Mouse (Mus musculus): Measurements from ENCODE around the gene Gm11034. TPM values are rescaled to one million over a fixed set of nuclear protein-coding genes. Genes with fewer than 3 reads are reported as not detected.

Gene Gm11034
- polyA plus RNA-seq, 1 experiment from 2014 or later = not detected

- 80% methylated on average over 2 of the region's 2 CpGs for WGBS
- no peaks in the 10 kb centered on the region for H3K27me3 ChIP-seq (ENCODE audit: insufficient read depth, low read length)
- H3K4me3 ChIP-seq (ENCODE audit: low read length) = no peak overlapping the region
- no peaks in the 10 kb centered on the region for H3K9me3 ChIP-seq (ENCODE audit: low read length)
- ATAC-seq (ENCODE audit: low FRiP score, low TSS enrichment) = no peak
- H3K36me3 ChIP-seq (ENCODE audit: insufficient read depth, low read length) = no peaks in the 10 kb centered on the region
- no peak overlapping the region for H3K27ac ChIP-seq (ENCODE audit: low read length)
- H3K4me2 ChIP-seq (replicated peaks; ENCODE audit: low read depth, low read length) = no peak overlapping the region
- no peak overlapping the region for H3K9ac ChIP-seq (replicated peaks; ENCODE audit: low read length)
- H3K4me1 ChIP-seq (ENCODE audit: insufficient read depth, low read length) = no peaks in the 10 kb centered on the region
These were observed 25.6 kb downstream of the Gm11034 start for GRCm38 (mm10) chr8:72187793-72188331.

DNA sequence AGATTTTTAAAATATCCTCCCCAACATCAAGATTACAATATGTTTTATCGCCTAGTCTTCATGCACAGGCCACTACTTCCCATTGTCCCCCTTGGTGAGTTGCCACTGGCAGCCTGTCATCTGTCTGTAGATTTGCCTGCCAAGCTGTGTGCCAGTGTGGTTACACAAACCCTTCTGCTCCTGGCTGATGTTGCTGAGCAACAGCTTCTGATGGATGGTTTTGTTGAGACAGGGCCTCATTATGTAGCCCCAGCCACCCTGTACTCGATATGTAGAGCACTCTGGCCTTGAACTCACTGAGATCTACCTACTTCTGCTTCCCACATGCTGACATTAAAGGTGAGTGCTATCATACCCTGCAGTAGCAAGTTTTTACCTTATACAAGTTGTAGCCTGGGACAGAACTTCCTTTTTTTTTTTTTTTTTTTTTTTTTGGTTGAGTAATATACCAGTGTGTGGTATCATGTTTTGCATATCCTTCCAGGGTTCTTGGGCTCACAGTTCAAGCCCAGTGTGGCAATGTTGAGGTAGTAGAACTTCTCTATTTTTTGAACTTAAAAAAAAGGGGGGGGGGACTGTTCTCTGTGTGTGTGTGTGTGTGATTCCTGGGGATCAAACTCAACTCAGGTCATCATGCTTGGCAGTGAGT is 29.8 kb downstream of the Gm11034 start:
- ATAC-seq (ENCODE audit: low FRiP score, low TSS enrichment) = no peak
- Histone ChIP-seq H3K27me3 (ENCODE audit: insufficient read depth, low read length) (no peaks in the 10 kb centered on the region), H3K4me2 (replicated peaks; ENCODE audit: low read depth, low read length) (no peak overlapping the region), H3K9ac (replicated peaks; ENCODE audit: low read length) (no peak overlapping the region), H3K4me3 (ENCODE audit: low read length) (no peak overlapping the region), H3K36me3 (ENCODE audit: insufficient read depth, low read length) (peaks cover 24% of the 10 kb centered on the region), H3K4me1 (ENCODE audit: insufficient read depth, low read length) (no peaks in the 10 kb centered on the region), H3K27ac (ENCODE audit: low read length) (no peak overlapping the region), H3K9me3 (ENCODE audit: low read length) (no peaks in the 10 kb centered on the region)
- 95% methylated on average over 2 of the region's 2 CpGs for WGBS

DNA sequence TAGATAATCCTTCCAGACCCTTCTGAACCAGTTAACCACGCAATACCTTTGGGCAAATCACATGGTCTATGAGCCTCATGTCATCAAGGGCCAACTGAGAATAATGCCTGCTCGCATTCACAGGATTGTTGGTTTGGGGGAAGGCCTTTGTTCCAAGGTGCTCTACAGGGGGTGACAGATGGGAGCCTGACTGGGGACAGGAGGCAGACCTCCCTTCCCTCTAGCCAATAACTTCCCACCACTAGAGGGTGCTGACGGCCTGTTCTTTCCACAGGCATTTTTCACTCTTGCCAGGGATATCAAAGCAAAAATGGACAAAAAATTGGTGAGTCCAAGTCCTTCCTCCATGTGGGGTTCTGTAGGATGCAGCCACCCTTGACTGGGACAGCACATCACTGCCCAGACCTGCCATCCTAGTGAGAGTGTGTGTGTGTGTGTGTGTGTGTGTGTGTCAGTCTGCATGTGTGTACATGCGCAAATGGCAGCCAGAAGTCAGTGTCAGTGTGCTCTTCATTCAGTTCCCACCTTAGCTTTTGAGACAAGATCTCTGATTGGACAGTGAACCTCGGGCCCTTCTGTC is 36.0 kb downstream of the Gm11034 start:
- H3K9ac ChIP-seq (replicated peaks; ENCODE audit: low read length) = no peak overlapping the region
- 69% methylated on average over 5 of the region's 5 CpGs for WGBS
- no peak overlapping the region for H3K27ac ChIP-seq (ENCODE audit: low read length)
- H3K4me3 ChIP-seq (ENCODE audit: low read length) = no peak overlapping the region
- H3K9me3 ChIP-seq (ENCODE audit: low read length) = no peaks in the 10 kb centered on the region
- H3K4me2 ChIP-seq (replicated peaks; ENCODE audit: low read depth, low read length) = no peak overlapping the region
- no peaks in the 10 kb centered on the region for H3K27me3 ChIP-seq (ENCODE audit: insufficient read depth, low read length)
- no peaks in the 10 kb centered on the region for H3K4me1 ChIP-seq (ENCODE audit: insufficient read depth, low read length)
- H3K36me3 ChIP-seq (ENCODE audit: insufficient read depth, low read length) = peaks cover 76% of the 10 kb centered on the region
- ATAC-seq (ENCODE audit: low FRiP score, low TSS enrichment) = peak; percentile 53; the same call in 1 of the 2 replicates

- H3K27me3 ChIP-seq (ENCODE audit: insufficient read depth, low read length) = no peaks in the 10 kb centered on the region
- no peak overlapping the region for H3K9ac ChIP-seq (replicated peaks; ENCODE audit: low read length)
- no peaks in the 10 kb centered on the region for H3K4me1 ChIP-seq (ENCODE audit: insufficient read depth, low read length)
- ATAC-seq (ENCODE audit: low FRiP score, low TSS enrichment) = 0 out of 2 replicates have a peak, but pooled peaks have one; percentile 29
- H3K4me3 ChIP-seq (ENCODE audit: low read length) = no peak overlapping the region
- 82% methylated on average over 3 of the region's 3 CpGs for WGBS
- no peaks in the 10 kb centered on the region for H3K9me3 ChIP-seq (ENCODE audit: low read length)
- H3K4me2 ChIP-seq (replicated peaks; ENCODE audit: low read depth, low read length) = no peak overlapping the region
- peaks cover 69% of the 10 kb centered on the region for H3K36me3 ChIP-seq (ENCODE audit: insufficient read depth, low read length)
- H3K27ac ChIP-seq (ENCODE audit: low read length) = no peak overlapping the region
These were observed 43.7 kb downstream of the Gm11034 start for GRCm38 (mm10) chr8:72169681-72170249.

- 87% methylated on average over 3 of the region's 3 CpGs for WGBS
- peaks cover 63% of the 10 kb centered on the region for H3K36me3 ChIP-seq (ENCODE audit: insufficient read depth, low read length)
- H3K27me3 ChIP-seq (ENCODE audit: insufficient read depth, low read length) = no peaks in the 10 kb centered on the region
- H3K4me3 ChIP-seq (ENCODE audit: low read length) = no peak overlapping the region
- no peak overlapping the region for H3K27ac ChIP-seq (ENCODE audit: low read length)
- no peaks in the 10 kb centered on the region for H3K9me3 ChIP-seq (ENCODE audit: low read length)
- no peak overlapping the region for H3K4me2 ChIP-seq (replicated peaks; ENCODE audit: low read depth, low read length)
- H3K4me1 ChIP-seq (ENCODE audit: insufficient read depth, low read length) = no peaks in the 10 kb centered on the region
- no peak overlapping the region for H3K9ac ChIP-seq (replicated peaks; ENCODE audit: low read length)
- ATAC-seq (ENCODE audit: low FRiP score, low TSS enrichment) = no peak
These were observed 44.3 kb downstream of the Gm11034 start for GRCm38 (mm10) chr8:72169098-72169668.

Other genes starting within 250 kb of the Gm11034 start
- 1.8 and 1.9 TPM in 2 replicates for gene Cyp4f18, start 204.0 kb downstream of the Gm11034 start, polyA plus RNA-seq (2015; fragmentation: Nextera tagmentation; extraction: Ambion mirVana)
- gene Olfr372, start 172.4 kb downstream of the Gm11034 start, polyA plus RNA-seq (2015; fragmentation: Nextera tagmentation; extraction: Ambion mirVana) = not detected in 2 replicates
- gene Olfr373, start 130.5 kb downstream of the Gm11034 start, polyA plus RNA-seq (2015; fragmentation: Nextera tagmentation; extraction: Ambion mirVana) = 0.04 TPM in 1 of 2 replicates, not detected in the other
- not detected in 2 replicates for gene Olfr374, start 106.6 kb downstream of the Gm11034 start, polyA plus RNA-seq (2015; fragmentation: Nextera tagmentation; extraction: Ambion mirVana)
- gene Tpm4, start 78.7 kb downstream of the Gm11034 start, polyA plus RNA-seq (2015; fragmentation: Nextera tagmentation; extraction: Ambion mirVana) = 828 and 869 TPM in 2 replicates
- 141 and 143 TPM in 2 replicates for gene Rab8a, start 52.4 kb downstream of the Gm11034 start, polyA plus RNA-seq (2015; fragmentation: Nextera tagmentation; extraction: Ambion mirVana)
- not detected in 2 replicates for gene Hsh2d, start 24.0 kb downstream of the Gm11034 start, polyA plus RNA-seq (2015; fragmentation: Nextera tagmentation; extraction: Ambion mirVana)
- gene Cib3, start 799 bp downstream of the Gm11034 start, polyA plus RNA-seq (2015; fragmentation: Nextera tagmentation; extraction: Ambion mirVana) = not detected in 2 replicates
- 79.5 and 80.7 TPM in 2 replicates for gene Fam32a, start 6.1 kb upstream of the Gm11034 start, polyA plus RNA-seq (2015; fragmentation: Nextera tagmentation; extraction: Ambion mirVana)
- gene Ap1m1, start 26.4 kb upstream of the Gm11034 start, polyA plus RNA-seq (2015; fragmentation: Nextera tagmentation; extraction: Ambion mirVana) = 142 and 143 TPM in 2 replicates
- 30.6 and 40.7 TPM in 2 replicates for gene Gm10282, start 91.6 kb upstream of the Gm11034 start, polyA plus RNA-seq (2015; fragmentation: Nextera tagmentation; extraction: Ambion mirVana)
- 10.1 and 10.4 TPM in 2 replicates for gene Klf2, start 105.4 kb upstream of the Gm11034 start, polyA plus RNA-seq (2015; fragmentation: Nextera tagmentation; extraction: Ambion mirVana)
- 61.3 and 62.7 TPM in 2 replicates for gene Eps15l1, start 207.8 kb upstream of the Gm11034 start, polyA plus RNA-seq (2015; fragmentation: Nextera tagmentation; extraction: Ambion mirVana)
- gene Calr3, start 230.2 kb upstream of the Gm11034 start, polyA plus RNA-seq (2015; fragmentation: Nextera tagmentation; extraction: Ambion mirVana) = 2.0 and 2.1 TPM in 2 replicates
- 17.9 and 19.1 TPM in 2 replicates for gene 1700030K09Rik, start 230.2 kb upstream of the Gm11034 start, polyA plus RNA-seq (2015; fragmentation: Nextera tagmentation; extraction: Ambion mirVana)

Measured in kidney, embryonic 16.5 days (tissue).